Mouse (Mus musculus) limb, embryonic 14.5 days (tissue): Measurements from ENCODE around the gene 6430571L13Rik. TPM values are rescaled to one million over a fixed set of nuclear protein-coding genes. Genes with fewer than 3 reads are reported as not detected.
A peak's percentile ranks its signal among the peaks of the same experiment; 100 is the strongest.

Source experiments
- ATAC-seq: fragments of 200-750 bp; cut with Nextera tagmentation; 2 replicates; pipeline ENCODE4 v1.8.0; 2017; ENCODE audit warnings: low read depth, moderate number of reproducible peaks, moderate TSS enrichment; ENCODE audit not compliant: low FRiP score
- DNase-seq: peaks from one replicate; pipeline ENCODE4 v3.0.0-alpha.2; 2015; ENCODE audit warnings: low spot score
- H3K27ac ChIP-seq: fragments of 300-500 bp; sonication (generic); replicated peaks from 2 replicates; pipeline ENCODE4 v1.5.1; 2014; ENCODE audit warnings: low read depth, mild to moderate bottlenecking, low read length, moderate library complexity, mixed read lengths
- H3K27me3 ChIP-seq: fragments of 300-500 bp; sonication (generic); 2 replicates; pipeline ENCODE4 v1.6.1; 2014; ENCODE audit warnings: low read length, mixed read lengths; ENCODE audit not compliant: control insufficient read depth, insufficient read depth
- H3K36me3 ChIP-seq: fragments of 300-500 bp; sonication (generic); 2 replicates; pipeline ENCODE4 v1.6.1; 2014; ENCODE audit warnings: mild to moderate bottlenecking, low read length, moderate library complexity, mixed read lengths; ENCODE audit not compliant: control insufficient read depth, insufficient read depth
- H3K4me1 ChIP-seq: fragments of 300-500 bp; sonication (generic); 2 replicates; pipeline ENCODE4 v1.6.1; 2014; ENCODE audit warnings: antibody characterized with exemption, low read length, mixed read lengths; ENCODE audit not compliant: control insufficient read depth, insufficient read depth
- H3K4me2 ChIP-seq: fragments of 300-500 bp; sonication (generic); replicated peaks from 2 replicates; pipeline ENCODE4 v1.6.1; 2014; ENCODE audit warnings: low read depth, mild to moderate bottlenecking, low read length, moderate library complexity; ENCODE audit not compliant: severe bottlenecking
- H3K4me3 ChIP-seq: fragments of 300-500 bp; sonication (generic); replicated peaks from 2 replicates; pipeline ENCODE4 v1.5.1; 2014; ENCODE audit warnings: low read length
- H3K9ac ChIP-seq: fragments of 300-500 bp; sonication (generic); 2 replicates; pipeline ENCODE4 v1.6.1; 2014; ENCODE audit warnings: mild to moderate bottlenecking, low read depth, low read length, moderate library complexity; ENCODE audit not compliant: severe bottlenecking
- H3K9me3 ChIP-seq: fragments of 300-500 bp; sonication (generic); 2 replicates; pipeline ENCODE4 v1.6.1; 2016; ENCODE audit warnings: low read length; ENCODE audit not compliant: control insufficient read depth
- POLR2A ChIP-seq: fragments of 200-500 bp; IDR thresholded peaks from 2 replicates; pipeline ENCODE4 v1.8.0; 2012; ENCODE audit warnings: inconsistent platforms, mild to moderate bottlenecking, moderate library complexity, borderline replicate concordance; ENCODE audit not compliant: insufficient read depth, insufficient read length; ENCODE audit errors: extremely low read depth
- WGBS: fragments of 180-500 bp; shearing (Covaris S2); extraction: QIAGEN DNeasy Blood & Tissue Kit; methylation state at CpG from one replicate; pipeline ENCODE4 v1.1.7; 2014; 5-methylcytosine and 5-hydroxymethylcytosine counted together
- polyA plus RNA-seq, 2 experiments: library from polyadenylated mRNA; depleted of rRNA in 1 of 2; stranded (reverse) in 1 of 2; unstranded in 1 of 2; fragments of >200 nt; fragmentation: Nextera tagmentation in 1 of 2; extraction: Ambion mirVana in 1 of 2; gene quantifications; 2 replicates each; pipeline versions ENCODE4 v1.2.1 to v1.2.3; 2012 to 2014

6430571L13Rik gene
- polyA plus RNA-seq, 2 experiments, result 0.56 to 1.0 TPM

DNA sequence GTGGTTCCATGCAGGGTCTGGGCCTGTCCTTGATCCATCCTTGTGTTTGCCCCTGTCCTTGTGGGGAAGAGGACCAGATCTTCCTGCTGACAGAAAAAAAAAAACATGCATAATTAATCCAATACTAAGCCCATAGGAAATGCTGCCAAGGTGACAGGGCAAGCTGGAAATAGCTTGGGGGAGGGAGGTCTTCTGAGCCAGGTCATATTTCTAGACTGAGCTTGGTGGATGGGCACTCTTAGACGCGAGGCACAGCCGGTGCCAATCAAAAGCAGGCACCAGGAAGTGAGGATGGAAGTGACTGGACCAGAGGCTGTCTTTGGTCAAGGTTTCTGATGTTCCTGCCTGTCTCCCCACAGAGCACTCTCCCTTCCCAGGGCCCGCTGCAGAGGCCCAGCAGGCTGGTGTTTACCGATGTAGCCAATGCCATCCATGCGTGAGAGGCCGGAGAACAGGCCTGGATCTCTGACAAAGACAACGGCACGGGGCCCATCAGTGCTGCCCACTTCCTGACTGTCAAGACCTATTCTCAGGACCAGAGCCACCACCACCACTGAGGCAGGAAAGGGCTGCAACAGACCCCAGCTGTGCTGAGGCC lies 7.3 kb downstream of the 6430571L13Rik start:
- Histone ChIP-seq H3K4me3 (no peak overlapping the region), H3K9ac (no peak overlapping the region), H3K27ac (no peak overlapping the region), H3K4me2 (no peak overlapping the region), H3K4me1 (no peaks in the 10 kb centered on the region), H3K9me3 (no peaks in the 10 kb centered on the region), H3K27me3 (no peaks in the 10 kb centered on the region), H3K36me3 (no peaks in the 10 kb centered on the region)
- DNase-seq (no peak), ATAC-seq (no peak)
- WGBS, result 81% methylated on average over 9 of the region's 9 CpGs
- no peak for TF ChIP-seq POLR2A

DNA sequence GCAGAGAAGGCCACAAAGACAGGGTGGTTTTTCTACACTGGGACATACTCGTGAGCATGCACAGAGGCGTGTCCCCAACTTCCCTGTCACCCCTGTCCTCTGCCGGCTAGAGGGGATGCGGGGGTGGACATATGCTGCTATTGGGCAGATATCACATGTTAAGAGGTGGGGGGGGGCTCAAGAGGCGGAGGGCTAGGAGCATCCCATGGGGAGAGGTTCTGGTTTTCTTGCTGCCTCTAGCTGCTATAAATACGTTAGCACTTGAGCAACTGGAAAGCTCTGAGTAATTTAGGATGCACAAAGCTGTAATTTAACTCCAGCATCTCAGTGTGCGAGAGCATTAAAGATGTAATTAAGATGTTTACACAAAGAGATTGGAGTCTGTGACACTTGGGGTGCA lies 8.9 kb downstream of the 6430571L13Rik start:
- 31% methylated on average over 7 of the region's 7 CpGs for WGBS

DNA sequence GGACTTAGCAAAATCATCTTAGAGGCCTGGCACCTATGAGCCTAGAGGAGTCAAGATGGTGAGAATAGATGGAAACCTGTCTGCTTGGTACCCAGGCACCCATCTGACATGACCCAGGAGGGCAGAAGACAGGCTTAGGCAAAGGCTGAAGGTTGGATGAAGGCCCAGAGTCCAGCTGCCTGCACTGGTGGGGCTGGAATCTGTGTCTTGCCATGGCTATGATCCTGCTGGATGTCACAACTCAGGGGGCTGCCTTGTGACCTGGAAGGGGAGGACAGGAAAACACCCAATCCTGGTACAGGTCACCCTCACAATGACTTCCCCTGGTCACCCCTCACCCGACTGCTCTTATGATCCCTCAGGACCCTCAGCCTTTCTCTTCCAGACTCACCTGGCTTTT lies 14.4 kb downstream of the 6430571L13Rik start:
- Histone ChIP-seq H3K27ac (no peak overlapping the region), H3K36me3 (no peaks in the 10 kb centered on the region), H3K4me1 (no peaks in the 10 kb centered on the region), H3K4me3 (no peak overlapping the region), H3K9me3 (no peaks in the 10 kb centered on the region), H3K9ac (no peak overlapping the region), H3K27me3 (no peaks in the 10 kb centered on the region), H3K4me2 (no peak overlapping the region)
- DNase-seq (no peak), ATAC-seq (no peak)
- no peak for TF ChIP-seq POLR2A
- WGBS, result 85% methylated on average over 1 of the region's 1 CpGs

More for the DNA sequence above, 8.9 kb downstream of the 6430571L13Rik start:
- no peak for ATAC-seq
- H3K27ac ChIP-seq, result no peak overlapping the region
- TF ChIP-seq POLR2A, result no peak
- H3K36me3 ChIP-seq, result no peaks in the 10 kb centered on the region
- DNase-seq, result no peak
- no peak overlapping the region for H3K9ac ChIP-seq
- H3K9me3 ChIP-seq, result no peaks in the 10 kb centered on the region
- no peaks in the 10 kb centered on the region for H3K27me3 ChIP-seq
- no peak overlapping the region for H3K4me3 ChIP-seq
- no peaks in the 10 kb centered on the region for H3K4me1 ChIP-seq
- no peak overlapping the region for H3K4me2 ChIP-seq

DNA sequence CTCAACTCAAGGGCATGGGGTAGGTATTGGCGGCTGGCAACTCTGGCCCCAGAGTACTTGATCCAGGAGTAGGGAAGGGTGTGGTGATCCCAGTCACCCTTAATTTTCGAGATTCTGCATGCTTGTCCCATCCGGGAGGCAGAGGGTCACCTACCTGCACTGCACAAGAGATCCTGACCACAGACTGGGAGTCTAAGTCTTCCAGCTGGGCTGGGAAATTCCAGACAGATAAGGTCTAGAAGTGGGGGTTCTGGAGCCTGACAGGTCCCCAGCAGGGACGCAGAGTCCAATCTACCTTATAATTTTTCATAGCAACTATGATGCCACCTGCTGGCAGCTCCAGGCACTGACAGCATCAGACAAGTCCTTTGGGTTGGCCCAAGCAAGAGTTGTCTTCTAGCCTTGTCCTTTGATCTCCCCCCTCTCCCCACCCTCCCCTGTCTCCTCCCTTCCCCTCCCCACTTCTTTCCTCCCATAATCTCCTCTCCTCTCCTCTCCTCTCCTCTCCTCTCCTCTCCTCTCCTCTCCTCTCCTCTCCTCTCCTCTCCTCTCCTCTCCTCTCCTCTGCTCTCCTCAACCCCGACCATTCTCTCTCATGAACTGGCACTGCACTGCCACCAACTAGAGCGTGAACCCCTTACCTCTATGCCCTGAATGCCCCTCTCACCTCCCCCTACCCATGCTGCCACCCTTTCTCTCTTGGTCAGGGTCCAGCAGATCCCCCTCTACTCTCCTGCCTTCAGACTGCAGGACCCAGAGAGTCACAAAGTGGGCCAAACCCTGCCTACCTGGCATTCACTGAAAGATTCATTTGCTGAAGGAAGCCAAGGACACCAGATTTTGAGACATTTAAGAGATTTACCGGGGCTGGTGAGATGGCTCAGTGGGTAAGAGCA lies 15.7 kb downstream of the 6430571L13Rik start:
- Histone ChIP-seq H3K36me3 (no peaks in the 10 kb centered on the region), H3K27me3 (no peaks in the 10 kb centered on the region), H3K9me3 (no peaks in the 10 kb centered on the region), H3K9ac (no peak overlapping the region), H3K27ac (no peak overlapping the region), H3K4me2 (no peak overlapping the region), H3K4me3 (no peak overlapping the region), H3K4me1 (no peaks in the 10 kb centered on the region)
- no peak for TF ChIP-seq POLR2A
- DNase-seq, result peak; percentile 35
- WGBS, result 59% methylated on average over 7 of the region's 7 CpGs
- no peak for ATAC-seq

DNA sequence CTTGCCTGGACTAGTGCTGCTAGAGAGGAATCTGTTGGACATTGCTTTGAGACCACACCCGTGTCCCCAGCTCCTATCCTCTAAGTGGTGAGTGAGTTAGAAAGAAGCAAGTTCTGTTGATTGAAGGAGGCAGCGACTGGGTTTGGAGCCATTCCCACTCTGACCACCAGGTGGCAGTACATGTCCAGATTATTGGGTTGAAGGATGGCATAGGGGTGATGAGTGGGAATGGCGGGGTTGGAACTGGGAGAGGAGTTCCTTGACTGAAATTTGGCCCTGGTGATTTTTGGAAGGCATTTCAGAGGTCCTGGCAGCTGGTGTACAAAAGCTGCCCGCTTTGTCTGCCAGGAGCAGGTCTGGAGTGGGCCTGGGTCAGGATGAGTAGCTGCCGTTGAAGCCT lies 17.2 kb downstream of the 6430571L13Rik start:
- Histone ChIP-seq H3K4me1 (no peaks in the 10 kb centered on the region), H3K4me3 (no peak overlapping the region), H3K4me2 (no peak overlapping the region), H3K36me3 (no peaks in the 10 kb centered on the region), H3K27me3 (no peaks in the 10 kb centered on the region), H3K27ac (no peak overlapping the region), H3K9me3 (no peaks in the 10 kb centered on the region), H3K9ac (no peak overlapping the region)
- WGBS, result 22% methylated on average over 5 of the region's 5 CpGs
- no peak for ATAC-seq
- TF ChIP-seq POLR2A, result no peak
- peak; percentile 75 for DNase-seq
